Mouse (Mus musculus): Measurements from ENCODE around the gene Rab3c.

GRCm38 (mm10) chr13:110238970-110239369, 41.8 kb downstream of the Rab3c start:
- TF ChIP-seq MAX (IDR thresholded peaks at IDR 0.05; ENCODE audit: low read depth) (no peak), POLR2AphosphoS2 (IDR thresholded peaks at IDR 0.05; ENCODE audit: insufficient read length, low read depth) (no peak), MYOD1 (IDR thresholded peaks at IDR 0.05; ENCODE audit: control insufficient read depth in 1 of 3, insufficient read length in 2 of 3, low read depth in 2 of 3) (no peak), E2F4 (IDR thresholded peaks at IDR 0.05; ENCODE audit: insufficient read depth) (no peak), SRF (IDR thresholded peaks at IDR 0.05; ENCODE audit: control insufficient read depth, insufficient read length, low read depth) (no peak), POLR2A (IDR thresholded peaks at IDR 0.05; ENCODE audit: insufficient read length, low read depth) (no peak), USF1 (IDR thresholded peaks at IDR 0.05; ENCODE audit: low read depth) (no peak)
